Mouse (Mus musculus): Measurements from ENCODE around the gene Plg. TPM values are rescaled to one million over a fixed set of nuclear protein-coding genes. Genes with fewer than 3 reads are reported as not detected.

Plg gene
- polyA plus RNA-seq (2012; ENCODE audit: insufficient read depth, insufficient read length, missing spikeins), result not detected in 2 replicates

GRCm38 (mm10) chr17:12377981-12378705 lies at the start of gene Plg:
Plg (plus strand) TSS chr17:12378608.
- Histone ChIP-seq H3K4me3 (ENCODE audit: insufficient read depth, low read length) (no peak within 1 kb of the TSS), H3K4me1 (ENCODE audit: control insufficient read depth, insufficient read depth, low read length) (no peaks in the 10 kb centered on the region), H3K27ac (ENCODE audit: insufficient read depth, low read depth, low read length) (no peak within 1 kb of the TSS)
- TF ChIP-seq POLR2A (IDR thresholded peaks at IDR 0.05; ENCODE audit: borderline replicate concordance, low read depth, low read length) (no peak), CTCF (IDR thresholded peaks at IDR 0.05; ENCODE audit: low read depth, low read length) (no peak)

GRCm38 (mm10) chr17:12335115-12335514 lies 43.3 kb upstream of the Plg start:
- Histone ChIP-seq H3K4me3 (ENCODE audit: insufficient read depth, low read length) (no peak overlapping the region), H3K27ac (ENCODE audit: insufficient read depth, low read depth, low read length) (no peak overlapping the region), H3K4me1 (ENCODE audit: control insufficient read depth, insufficient read depth, low read length) (no peaks in the 10 kb centered on the region)
- TF ChIP-seq POLR2A (IDR thresholded peaks at IDR 0.05; ENCODE audit: borderline replicate concordance, low read depth, low read length) (no peak), CTCF (IDR thresholded peaks at IDR 0.05; ENCODE audit: low read depth, low read length) (no peak)

- no peak overlapping the region for H3K27ac ChIP-seq (ENCODE audit: insufficient read depth, low read depth, low read length)
- no peak for TF ChIP-seq CTCF (IDR thresholded peaks at IDR 0.05; ENCODE audit: low read depth, low read length)
- no peak for TF ChIP-seq POLR2A (IDR thresholded peaks at IDR 0.05; ENCODE audit: borderline replicate concordance, low read depth, low read length)
- no peaks in the 10 kb centered on the region for H3K4me1 ChIP-seq (ENCODE audit: control insufficient read depth, insufficient read depth, low read length)
- H3K4me3 ChIP-seq (ENCODE audit: insufficient read depth, low read length), result no peak overlapping the region
Measured at GRCm38 (mm10) chr17:12336073-12336868, 42.1 kb upstream of the Plg start.

GRCm38 (mm10) chr17:12337156-12337555 lies 41.3 kb upstream of the Plg start:
- TF ChIP-seq POLR2A (IDR thresholded peaks at IDR 0.05; ENCODE audit: borderline replicate concordance, low read depth, low read length) (no peak), CTCF (IDR thresholded peaks at IDR 0.05; ENCODE audit: low read depth, low read length) (no peak)
- Histone ChIP-seq H3K27ac (ENCODE audit: insufficient read depth, low read depth, low read length) (no peak overlapping the region), H3K4me3 (ENCODE audit: insufficient read depth, low read length) (no peak overlapping the region), H3K4me1 (ENCODE audit: control insufficient read depth, insufficient read depth, low read length) (no peaks in the 10 kb centered on the region)

- no peak overlapping the region for H3K27ac ChIP-seq (ENCODE audit: insufficient read depth, low read depth, low read length)
- TF ChIP-seq CTCF (IDR thresholded peaks at IDR 0.05; ENCODE audit: low read depth, low read length), result no peak
- no peak for TF ChIP-seq POLR2A (IDR thresholded peaks at IDR 0.05; ENCODE audit: borderline replicate concordance, low read depth, low read length)
- no peaks in the 10 kb centered on the region for H3K4me1 ChIP-seq (ENCODE audit: control insufficient read depth, insufficient read depth, low read length)
- no peak overlapping the region for H3K4me3 ChIP-seq (ENCODE audit: insufficient read depth, low read length)
Measured at GRCm38 (mm10) chr17:12343702-12344376, 34.6 kb upstream of the Plg start.

- no peak overlapping the region for H3K27ac ChIP-seq (ENCODE audit: insufficient read depth, low read depth, low read length)
- TF ChIP-seq CTCF (IDR thresholded peaks at IDR 0.05; ENCODE audit: low read depth, low read length), result no peak
- no peak for TF ChIP-seq POLR2A (IDR thresholded peaks at IDR 0.05; ENCODE audit: borderline replicate concordance, low read depth, low read length)
- H3K4me1 ChIP-seq (ENCODE audit: control insufficient read depth, insufficient read depth, low read length), result no peaks in the 10 kb centered on the region
- no peak overlapping the region for H3K4me3 ChIP-seq (ENCODE audit: insufficient read depth, low read length)
Measured at GRCm38 (mm10) chr17:12347462-12347861, 30.9 kb upstream of the Plg start.

- no peak for TF ChIP-seq CTCF (IDR thresholded peaks at IDR 0.05; ENCODE audit: low read depth, low read length)
- no peak for TF ChIP-seq POLR2A (IDR thresholded peaks at IDR 0.05; ENCODE audit: borderline replicate concordance, low read depth, low read length)
- Histone ChIP-seq H3K27ac (ENCODE audit: insufficient read depth, low read depth, low read length) (no peak overlapping the region), H3K4me3 (ENCODE audit: insufficient read depth, low read length) (no peak overlapping the region), H3K4me1 (ENCODE audit: control insufficient read depth, insufficient read depth, low read length) (no peaks in the 10 kb centered on the region)
Measured at GRCm38 (mm10) chr17:12351564-12351963, 26.8 kb upstream of the Plg start.

GRCm38 (mm10) chr17:12352781-12353180 lies 25.6 kb upstream of the Plg start:
- no peak for TF ChIP-seq CTCF (IDR thresholded peaks at IDR 0.05; ENCODE audit: low read depth, low read length)
- TF ChIP-seq POLR2A (IDR thresholded peaks at IDR 0.05; ENCODE audit: borderline replicate concordance, low read depth, low read length), result no peak
- no peaks in the 10 kb centered on the region for H3K4me1 ChIP-seq (ENCODE audit: control insufficient read depth, insufficient read depth, low read length)

GRCm38 (mm10) chr17:12359876-12360275 lies 18.5 kb upstream of the Plg start:
- no peak overlapping the region for H3K4me3 ChIP-seq (ENCODE audit: insufficient read depth, low read length)
- no peak overlapping the region for H3K27ac ChIP-seq (ENCODE audit: insufficient read depth, low read depth, low read length)
- TF ChIP-seq CTCF (IDR thresholded peaks at IDR 0.05; ENCODE audit: low read depth, low read length), result no peak
- no peak for TF ChIP-seq POLR2A (IDR thresholded peaks at IDR 0.05; ENCODE audit: borderline replicate concordance, low read depth, low read length)
- 0 out of 2 replicates have a peak, but pooled peaks cover 5% of the 10 kb centered on the region for H3K4me1 ChIP-seq (ENCODE audit: control insufficient read depth, insufficient read depth, low read length)

More at GRCm38 (mm10) chr17:12352781-12353180, 25.6 kb upstream of the Plg start:
- no peak overlapping the region for H3K27ac ChIP-seq (ENCODE audit: insufficient read depth, low read depth, low read length)
- H3K4me3 ChIP-seq (ENCODE audit: insufficient read depth, low read length), result no peak overlapping the region

Measured in bone marrow macrophage, adult 2 months (primary cell).